Mouse (Mus musculus): Measurements from ENCODE around the gene Kdm5b.

DNA sequence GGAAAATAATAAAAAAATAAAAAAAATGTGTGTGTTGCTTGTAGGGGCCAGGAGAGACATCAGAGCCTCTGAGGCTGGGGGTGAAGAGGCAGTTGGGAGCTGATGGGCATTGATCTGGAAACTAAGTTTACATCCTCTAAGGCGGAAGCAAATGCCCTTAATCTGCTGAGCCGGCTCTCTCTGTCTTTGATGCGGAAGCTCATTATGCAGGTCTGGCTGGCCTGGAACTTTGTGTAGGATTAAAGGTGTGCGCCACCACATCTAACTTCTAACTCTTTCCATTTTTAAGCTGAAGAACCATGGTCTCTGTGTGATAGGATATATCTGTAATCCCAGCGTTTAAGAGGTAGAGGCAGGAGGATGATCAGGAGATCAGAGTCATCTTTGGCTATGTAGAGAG lies 1.5 kb upstream of the Kdm5b start:
- no peak for TF ChIP-seq POLR2A (IDR thresholded peaks at IDR 0.05; ENCODE audit: insufficient read depth, low read depth, low read length)
- TF ChIP-seq CTCF (IDR thresholded peaks at IDR 0.05; ENCODE audit: insufficient read depth, low read depth, low read length), result no peak

Data from olfactory bulb, adult 2 months (tissue).